8 mouse cellular contexts compared by ENCODE assay signal in genomic region chr16:25349626-25350025, GRCm38 (mm10).
DNase-seq lines count a peak whose midpoint lies in the region; ATAC-seq lines count a peak whose summit lies in the region.

No protein-coding gene starts in this region.

- WGBS in embryonic facial prominence, embryonic 11.5 days = 4% methylated on average over 3 of the region's 3 CpGs
- 9% methylated on average over 3 of the region's 3 CpGs for WGBS in large intestine, adult 2 months
- WGBS in lung, embryonic 16.5 days = 4% methylated on average over 3 of the region's 3 CpGs

- no peak overlapping the region for H3K27ac ChIP-seq in embryonic facial prominence, embryonic 11.5 days (replicated peaks; ENCODE audit: low read depth, low read length)
- H3K27ac ChIP-seq in lung, embryonic 16.5 days (ENCODE audit: low read length) = no peak overlapping the region

- ATAC-seq in embryonic facial prominence, embryonic 11.5 days (replicated peaks; ENCODE audit: insufficient number of reproducible peaks, low FRiP score, low TSS enrichment, low read depth) = no peak
- peak; percentile 23; the same call in 1 of the 2 replicates for ATAC-seq in lung, embryonic 16.5 days (ENCODE audit: low read depth)

- no peaks in the 10 kb centered on the region for H3K4me1 ChIP-seq in embryonic facial prominence, embryonic 11.5 days (ENCODE audit: control insufficient read depth, insufficient read depth, low read length)
- no peaks in the 10 kb centered on the region for H3K4me1 ChIP-seq in lung, embryonic 16.5 days (replicated peaks; ENCODE audit: control insufficient read depth, insufficient read depth, low read length)

- H3K36me3 ChIP-seq in embryonic facial prominence, embryonic 11.5 days (replicated peaks; ENCODE audit: control insufficient read depth, insufficient read depth, low read depth, low read length) = no peaks in the 10 kb centered on the region
- no peaks in the 10 kb centered on the region for H3K36me3 ChIP-seq in lung, embryonic 16.5 days (ENCODE audit: control insufficient read depth, insufficient read depth, low read length)

- DNase-seq in CD4-positive helper T cell, adult 2 months (ENCODE audit: low read depth, low spot score) = peak; percentile 20
- DNase-seq in adrenal gland, postnatal 25 days = peak; percentile 61
- peak; percentile 78 for DNase-seq in embryonic facial prominence, embryonic 11.5 days (ENCODE audit: low spot score)
- peak; percentile 62 to 77 for DNase-seq in heart, postnatal 10 days
- peak; percentile 8 for DNase-seq in large intestine, adult 2 months (ENCODE audit: low read depth, low spot score)
- DNase-seq in retina, postnatal 7 days (ENCODE audit: low read depth, low spot score) = peak; percentile 29
- DNase-seq in urinary bladder, postnatal 4 days (ENCODE audit: low spot score in 2 of 2) = peak; percentile 27 to 69

- no peak overlapping the region for H3K4me3 ChIP-seq in embryonic facial prominence, embryonic 11.5 days (ENCODE audit: low read depth, low read length)
- no peak overlapping the region for H3K4me3 ChIP-seq in lung, embryonic 16.5 days (ENCODE audit: low read length)

- no peaks in the 10 kb centered on the region for H3K27me3 ChIP-seq in embryonic facial prominence, embryonic 11.5 days (ENCODE audit: control insufficient read depth, insufficient read depth, low read length)
- H3K27me3 ChIP-seq in lung, embryonic 16.5 days (ENCODE audit: control insufficient read depth, insufficient read depth, low read depth, low read length) = no peaks in the 10 kb centered on the region

- no peak overlapping the region for H3K9ac ChIP-seq in embryonic facial prominence, embryonic 11.5 days (replicated peaks; ENCODE audit: low read length)
- H3K9ac ChIP-seq in lung, embryonic 16.5 days (ENCODE audit: low read length) = no peak overlapping the region

- H3K4me2 ChIP-seq in embryonic facial prominence, embryonic 11.5 days (ENCODE audit: low read depth, low read length) = no peak overlapping the region
- no peak overlapping the region for H3K4me2 ChIP-seq in lung, embryonic 16.5 days (ENCODE audit: low read depth, low read length)

- H3K9me3 ChIP-seq in embryonic facial prominence, embryonic 11.5 days (replicated peaks; ENCODE audit: control insufficient read depth, low read length) = no peaks in the 10 kb centered on the region
- no peaks in the 10 kb centered on the region for H3K9me3 ChIP-seq in lung, embryonic 16.5 days (ENCODE audit: control insufficient read depth, low read length)

- intact Hi-C loops in heart, postnatal 10 days (cut with DNase I) = loop anchor here (1.0 to 5.0 kb wide), 3 partner anchors 82 to 1387 kb away; no protein-coding TSS in a partner anchor

Comparison
In these comparisons a context has a peak if more than half of its experiments do, and no peak if none do; other contexts are left out.
1. DNase-seq: peak in every context shown above with its lines; median percentile 78 in embryonic facial prominence, embryonic 11.5 days; 70 in heart, postnatal 10 days; 61 in adrenal gland, postnatal 25 days; 48 in urinary bladder, postnatal 4 days; 29 in retina, postnatal 7 days; 20 in CD4-positive helper T cell, adult 2 months; 8 in large intestine, adult 2 months.